8 mouse cellular contexts compared by ENCODE assay signal in the genomic region with DNA sequence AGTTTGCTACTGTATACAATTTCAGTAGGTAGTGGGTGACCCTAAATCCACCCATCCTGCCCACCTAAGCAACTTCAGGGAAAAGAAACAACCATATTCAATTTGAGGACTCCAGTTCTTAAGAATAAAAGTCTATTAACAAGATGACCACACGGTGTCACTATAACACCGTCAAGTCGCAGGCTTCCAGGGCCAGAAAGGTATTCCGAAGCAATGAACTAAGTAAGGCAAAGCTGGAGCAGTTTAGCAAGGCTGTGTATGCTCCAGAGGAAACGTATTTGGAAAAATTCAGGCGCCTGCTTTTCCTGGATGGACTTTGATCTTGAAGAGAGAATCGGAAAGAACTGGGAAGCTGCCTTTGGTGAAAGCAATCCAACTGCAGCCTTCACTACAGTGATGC. TPM values are rescaled to one million over a fixed set of nuclear protein-coding genes. Genes with fewer than 3 reads are reported as not detected.
DNase-seq lines count a peak whose midpoint lies in the region; ATAC-seq and TF ChIP-seq lines count a peak whose summit lies in the region.

No protein-coding gene starts in this region.

- TF ChIP-seq CTCF in midbrain, postnatal 0 days (IDR thresholded peaks at IDR 0.05): peak; percentile 91

- H3K27ac ChIP-seq in hindbrain, embryonic 14.5 days: no peak overlapping the region
- no peak overlapping the region for H3K27ac ChIP-seq in midbrain, postnatal 0 days (ENCODE audit: low read depth, low read length)

- DNase-seq in right cerebral cortex, adult 2 months (ENCODE audit: low spot score in 2 of 2): peak; percentile 45 to 59
- DNase-seq in right cerebral cortex, postnatal 36 days (ENCODE audit: low spot score in 2 of 2): no peak
- peak; percentile 82 for DNase-seq in adipocyte (ENCODE audit: low spot score)
- DNase-seq in embryo, embryonic 11.5 days (ENCODE audit: low read depth, low spot score): peak; percentile 69
- DNase-seq in hindbrain, embryonic 14.5 days (ENCODE audit: low spot score): peak; percentile 92
- DNase-seq in left cerebral cortex, adult 18-20 months (ENCODE audit: low spot score in 2 of 2): peak; percentile 29 to 37
- DNase-seq in midbrain, postnatal 0 days (ENCODE audit: low spot score): peak; percentile 90
- DNase-seq in spleen, adult 12 weeks (ENCODE audit: low spot score): no peak

- H3K4me2 ChIP-seq in hindbrain, embryonic 14.5 days (replicated peaks): no peak overlapping the region
- no peak overlapping the region for H3K4me2 ChIP-seq in midbrain, postnatal 0 days (ENCODE audit: low read depth, low read length, poor library complexity, severe bottlenecking)

- H3K9ac ChIP-seq in hindbrain, embryonic 14.5 days: no peak overlapping the region
- no peak overlapping the region for H3K9ac ChIP-seq in midbrain, postnatal 0 days (replicated peaks; ENCODE audit: low read length, poor library complexity, severe bottlenecking)

- ATAC-seq in hindbrain, embryonic 14.5 days (ENCODE audit: low FRiP score): no peak; the same call in 1 of the 2 replicates
- ATAC-seq in midbrain, postnatal 0 days (ENCODE audit: low FRiP score): peak; percentile 47; the same call in 1 of the 2 replicates

- H3K4me1 ChIP-seq in hindbrain, embryonic 14.5 days (replicated peaks; ENCODE audit: control insufficient read depth, insufficient read depth, low read length): no peaks in the 10 kb centered on the region
- H3K4me1 ChIP-seq in midbrain, postnatal 0 days (ENCODE audit: insufficient read depth, low read length): no peaks in the 10 kb centered on the region

- no peaks in the 10 kb centered on the region for H3K9me3 ChIP-seq in hindbrain, embryonic 14.5 days (ENCODE audit: control insufficient read depth, low read length)
- H3K9me3 ChIP-seq in midbrain, postnatal 0 days (ENCODE audit: low read length): no peaks in the 10 kb centered on the region

- no peak overlapping the region for H3K4me3 ChIP-seq in hindbrain, embryonic 14.5 days (replicated peaks; ENCODE audit: low read length)
- no peak overlapping the region for H3K4me3 ChIP-seq in midbrain, postnatal 0 days (ENCODE audit: low read depth, low read length)

- 1% methylated on average over 7 of the region's 7 CpGs for WGBS in hindbrain, embryonic 14.5 days
- 2% methylated on average over 7 of the region's 7 CpGs for WGBS in midbrain, postnatal 0 days

- H3K36me3 ChIP-seq in hindbrain, embryonic 14.5 days (replicated peaks; ENCODE audit: control insufficient read depth, insufficient read depth): no peaks in the 10 kb centered on the region
- no peaks in the 10 kb centered on the region for H3K36me3 ChIP-seq in midbrain, postnatal 0 days (ENCODE audit: insufficient read depth, low read length)

- H3K27me3 ChIP-seq in hindbrain, embryonic 14.5 days (ENCODE audit: control insufficient read depth, insufficient read depth, low read length): no peaks in the 10 kb centered on the region
- no peaks in the 10 kb centered on the region for H3K27me3 ChIP-seq in midbrain, postnatal 0 days (ENCODE audit: insufficient read depth, low read length)

RNA-seq across cellular contexts. Expression of a gene that starts 27.1 kb away (rescaled TPM):
- 0.04 and 0.13 TPM in 2 replicates for polyA plus RNA-seq in hindbrain, embryonic 14.5 days (2014; fragmentation: Nextera tagmentation; extraction: Ambion mirVana)
- not detected for total RNA-seq in left cerebral cortex, adult 18-20 months (2021)
- 0.19 TPM in 1 of 2 replicates, not detected in the other for total RNA-seq in midbrain, postnatal 0 days (2014; rRNA removed)
- not detected in 2 replicates for polyA plus RNA-seq in midbrain, postnatal 0 days (2015; fragmentation: Nextera tagmentation; extraction: Ambion mirVana)

RNA-seq across cellular contexts. Expression of a gene that starts 43.8 kb away (rescaled TPM):
- 0.24 TPM in 1 of 2 replicates, not detected in the other for polyA plus RNA-seq in hindbrain, embryonic 14.5 days (2014; fragmentation: Nextera tagmentation; extraction: Ambion mirVana)
- total RNA-seq in left cerebral cortex, adult 18-20 months (2021): under 1 TPM in 1 of 2 experiments, not detected in 1; 0.67 TPM
- not detected in 2 replicates for total RNA-seq in midbrain, postnatal 0 days (2014; rRNA removed)
- not detected in 2 replicates for polyA plus RNA-seq in midbrain, postnatal 0 days (2015; fragmentation: Nextera tagmentation; extraction: Ambion mirVana)

Comparison
In these comparisons a context has a peak if more than half of its experiments do, and no peak if none do; other contexts are left out.
1. DNase-seq: peak in right cerebral cortex, adult 2 months (2 of 2), adipocyte (single experiment), embryo, embryonic 11.5 days (single experiment), hindbrain, embryonic 14.5 days (single experiment), left cerebral cortex, adult 18-20 months (2 of 2) and midbrain, postnatal 0 days (single experiment); none in right cerebral cortex, postnatal 36 days (0 of 2) and spleen, adult 12 weeks (single experiment).